ENCODE assay signal across 16 mouse cellular contexts in the genomic region with DNA sequence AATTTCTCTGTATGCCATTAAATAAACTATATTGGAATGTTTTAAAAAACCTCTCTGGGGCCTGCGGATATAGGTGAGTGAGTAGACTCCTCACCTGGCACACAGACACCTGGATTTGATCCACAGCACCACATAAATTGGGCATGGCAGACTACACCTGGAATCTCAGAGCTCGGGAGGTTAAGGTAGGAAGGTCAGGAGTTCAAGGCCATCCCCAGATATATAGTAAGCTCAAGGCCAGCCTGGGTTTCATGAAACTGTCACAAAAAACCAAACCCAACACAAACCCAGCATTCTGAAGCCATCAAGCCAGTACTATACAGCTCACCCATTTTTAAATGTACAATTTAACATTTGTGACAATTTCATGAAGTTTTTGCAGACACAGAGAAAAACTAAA.
"Had no signal": no experiment of that assay in that cellular context is flagged by ENCODE, and none has a peak within 500 bp of the region (broad histone marks: within the 10 kb centered on the region; RNA-seq: fewer than 3 reads in every experiment).

No protein-coding gene starts in this region.

- H3K9me3 ChIP-seq: neural tube, embryonic 13.5 days; neural tube, embryonic 15.5 days; stomach, embryonic 15.5 days had no signal

- H3K27ac ChIP-seq: neural tube, embryonic 13.5 days; neural tube, embryonic 15.5 days; stomach, embryonic 15.5 days; stomach, postnatal 0 days had no signal

- H3K4me1 ChIP-seq: neural tube, embryonic 15.5 days; stomach, embryonic 15.5 days had no signal

- H3K36me3 ChIP-seq: neural tube, embryonic 13.5 days; neural tube, embryonic 15.5 days; stomach, embryonic 15.5 days had no signal

- H3K9ac ChIP-seq: neural tube, embryonic 13.5 days; neural tube, embryonic 15.5 days; stomach, embryonic 15.5 days had no signal

- H3K27me3 ChIP-seq: neural tube, embryonic 13.5 days; neural tube, embryonic 15.5 days; stomach, embryonic 15.5 days had no signal

- H3K4me3 ChIP-seq: neural tube, embryonic 13.5 days; neural tube, embryonic 15.5 days; stomach, embryonic 15.5 days had no signal

- H3K4me2 ChIP-seq: neural tube, embryonic 13.5 days; neural tube, embryonic 15.5 days; stomach, embryonic 15.5 days had no signal

- DNase-seq: retina, postnatal 1 day; right cerebral cortex, adult 18-20 months; right cerebral cortex, postnatal 14 days; right cerebral cortex, postnatal 25 days; right cerebral cortex, postnatal 4 days; spleen, adult 18-20 months; thymus, adult 18-20 months; thymus, adult 2 months; thymus, postnatal 14 days; thymus, postnatal 25 days; thymus, postnatal 36 days; thymus, postnatal 4 days had no signal
